Mouse (Mus musculus): ENCODE results near the gene Ppm1l.
A peak's percentile ranks its signal among the peaks of the same experiment; 100 is the strongest.

Gene Ppm1l

DNA sequence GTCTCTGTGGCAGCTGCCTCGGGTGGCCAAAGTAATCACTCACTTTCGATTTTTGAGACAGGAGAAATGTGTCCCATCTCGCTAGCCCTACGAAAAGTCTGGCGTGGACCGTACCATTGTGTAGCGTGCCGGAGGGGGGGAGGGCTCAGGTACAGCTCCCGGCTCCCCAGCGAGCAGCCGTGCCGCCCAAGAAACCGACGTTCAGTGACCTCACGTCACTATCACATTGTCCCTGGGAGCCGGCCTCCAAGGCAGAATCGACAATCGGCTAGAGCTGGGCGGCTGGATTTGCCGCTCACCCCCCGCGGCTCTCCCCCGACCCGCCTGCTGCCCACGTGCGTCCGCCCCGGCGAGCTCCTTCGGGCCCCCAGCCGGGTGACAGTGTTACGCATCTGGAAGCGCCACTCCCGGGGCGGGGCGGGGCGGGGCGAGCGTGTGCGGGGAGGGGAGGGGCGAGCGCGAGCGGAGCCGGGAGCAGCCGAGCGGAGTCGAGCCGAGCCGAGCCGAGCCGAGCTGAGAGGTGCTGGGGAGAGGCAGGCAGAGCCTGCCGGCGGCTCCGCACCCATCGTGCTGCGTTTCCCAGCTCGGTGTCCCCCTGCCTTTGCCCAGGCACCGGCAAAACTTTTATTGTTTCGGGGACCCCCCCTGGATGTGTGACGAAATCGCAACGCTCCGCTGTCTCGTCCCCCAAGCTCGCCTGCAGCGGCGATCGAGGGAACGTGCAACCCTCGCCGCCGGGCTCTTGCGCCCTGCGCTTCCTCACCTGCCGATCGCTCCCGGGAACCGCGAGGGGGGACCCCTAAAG lies at the start of gene Ppm1l:
Gene Ppm1l (plus strand): TSS at position 471 of the 805 bp plus-strand sequence.
- DNase-seq (ENCODE audit: low spot score in 2 of 2) = peak; percentile 76 to 90

DNA sequence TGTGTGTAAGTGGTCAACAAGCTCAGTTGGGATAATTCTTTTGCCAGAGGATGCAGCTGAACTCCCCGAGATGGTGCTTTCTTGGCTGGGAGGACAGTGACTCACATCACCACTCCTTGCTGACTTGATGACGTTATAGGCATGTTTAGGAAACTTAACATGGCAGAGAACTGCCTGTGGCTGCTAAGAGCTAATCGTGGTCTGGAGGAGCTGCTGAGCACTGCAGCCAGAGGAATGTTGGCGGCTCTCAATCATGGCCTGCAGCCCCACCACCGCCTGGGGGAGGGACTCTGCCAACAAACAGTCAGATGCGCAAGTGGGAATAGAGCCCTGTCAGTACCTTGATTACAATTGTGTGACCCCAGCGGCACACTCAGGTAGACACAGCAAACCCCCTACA lies 44.8 kb upstream of the Ppm1l start:
- DNase-seq (ENCODE audit: low spot score in 2 of 2) = no peak

GRCm38 (mm10) chr3:69274018-69274663 lies 42.5 kb upstream of the Ppm1l start:
- no peak for DNase-seq (ENCODE audit: low spot score in 2 of 2)

DNA sequence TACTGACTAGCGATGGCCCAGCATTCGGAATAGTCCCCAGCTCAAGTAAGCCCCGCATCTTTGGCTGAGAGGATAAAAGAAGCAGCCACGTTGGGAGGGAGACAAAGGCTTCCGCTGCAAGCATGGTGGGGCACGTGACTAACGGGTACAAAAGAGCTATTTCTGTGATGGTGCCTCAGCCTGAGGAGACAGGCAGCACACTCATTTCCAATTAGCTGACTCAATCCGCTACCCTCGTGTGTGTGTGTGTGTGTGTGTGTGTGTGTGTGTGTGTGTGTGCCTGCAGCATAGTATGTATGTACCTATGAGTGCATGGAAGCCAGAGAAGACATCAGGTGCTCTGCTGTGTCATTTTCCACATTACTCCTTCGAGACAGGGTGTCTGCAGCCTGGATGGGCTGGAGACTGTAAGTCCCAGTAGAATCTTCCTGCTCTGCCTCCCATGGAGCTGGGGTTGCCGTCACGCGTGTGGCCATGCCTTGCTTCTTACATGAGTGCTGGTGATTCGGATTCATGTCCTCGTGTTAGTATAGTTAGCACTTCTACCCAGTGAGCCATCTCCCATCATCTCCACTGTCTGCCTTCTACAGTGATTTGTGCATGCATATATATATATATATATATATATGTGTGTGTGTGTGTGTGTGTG lies 41.9 kb upstream of the Ppm1l start:
- peak; percentile 28 to 46 for DNase-seq (ENCODE audit: low spot score in 2 of 2)

GRCm38 (mm10) chr3:69278648-69279047 lies 38.0 kb upstream of the Ppm1l start:
- DNase-seq (ENCODE audit: low spot score in 2 of 2) = no peak

DNA sequence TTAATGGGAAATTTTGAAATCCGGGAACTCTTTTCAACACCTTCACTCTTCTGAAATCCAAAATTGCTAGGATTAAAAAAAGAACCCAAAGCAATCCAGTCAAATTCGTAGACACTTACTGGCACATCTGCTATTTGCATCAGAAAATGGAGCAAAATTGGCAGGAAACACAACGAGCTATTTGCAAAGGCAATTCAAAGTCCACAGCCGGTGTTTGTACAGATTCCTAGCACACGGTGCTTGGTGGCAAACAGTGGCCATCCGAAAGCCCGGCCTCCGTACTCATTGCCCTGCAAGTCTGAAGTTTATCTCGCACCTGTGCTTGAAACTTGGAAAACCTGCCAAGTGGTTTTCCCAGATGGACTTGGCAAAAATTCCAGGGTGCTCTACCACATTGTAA lies 34.3 kb upstream of the Ppm1l start:
- DNase-seq (ENCODE audit: low spot score in 2 of 2) = peak; percentile 36 to 38

DNA sequence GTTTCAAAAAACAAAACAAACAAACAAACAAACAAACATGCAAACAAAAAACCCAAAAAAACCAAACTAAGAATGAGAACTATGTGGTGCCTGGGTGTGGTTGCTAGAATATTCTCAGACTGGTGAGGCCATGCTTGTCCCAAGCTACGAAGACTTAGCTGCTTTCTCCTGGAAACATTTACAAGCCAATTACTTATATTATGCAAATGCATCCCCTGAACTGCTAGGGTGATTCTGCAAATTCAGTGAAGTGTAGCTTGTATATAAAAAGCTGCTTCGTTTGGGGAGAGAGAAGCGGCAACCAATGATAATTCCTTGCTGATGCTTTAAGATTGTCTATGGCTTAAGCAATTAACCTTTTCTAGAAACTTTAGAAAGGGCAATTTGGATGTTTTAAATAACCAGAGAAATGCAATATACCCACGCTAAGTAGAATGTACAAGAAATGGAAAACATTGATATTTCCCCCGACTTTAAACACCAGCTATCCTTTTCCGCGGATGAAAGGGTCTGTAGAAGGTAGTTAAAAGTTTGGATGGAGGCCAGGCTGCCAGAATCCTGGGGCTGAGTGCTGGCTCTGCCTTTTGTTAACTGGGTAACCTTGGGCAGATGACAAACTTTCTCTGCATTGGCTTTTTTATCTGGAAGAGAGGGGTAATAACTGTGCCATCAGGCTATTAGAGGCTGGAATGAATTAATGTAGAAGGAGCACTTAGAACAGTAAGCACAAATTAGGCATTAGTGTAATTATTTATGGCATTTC lies 33.4 kb upstream of the Ppm1l start:
- no peak for DNase-seq (ENCODE audit: low spot score in 2 of 2)

DNA sequence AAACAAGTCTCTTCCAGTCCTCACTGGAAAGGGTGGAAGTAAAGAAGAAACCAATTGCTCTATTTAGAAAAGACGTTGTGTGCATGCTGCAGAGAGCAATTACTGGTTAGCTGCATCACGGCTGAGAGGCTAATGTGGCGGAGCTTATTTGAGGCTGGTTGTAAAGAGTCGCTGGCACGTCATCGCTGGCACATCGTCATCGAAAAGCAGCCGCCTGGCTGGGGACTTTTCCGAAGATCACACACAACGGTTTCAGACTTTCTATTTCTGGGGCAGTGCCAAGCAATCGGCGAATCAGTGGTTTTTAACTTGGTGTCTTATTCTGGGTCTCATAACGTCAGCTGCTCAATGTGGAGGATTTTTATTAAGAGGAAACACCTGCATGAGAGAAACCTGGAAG lies 26.8 kb upstream of the Ppm1l start:
- DNase-seq (ENCODE audit: low spot score in 2 of 2) = peak in 1 of 2 experiments; percentile 26

DNA sequence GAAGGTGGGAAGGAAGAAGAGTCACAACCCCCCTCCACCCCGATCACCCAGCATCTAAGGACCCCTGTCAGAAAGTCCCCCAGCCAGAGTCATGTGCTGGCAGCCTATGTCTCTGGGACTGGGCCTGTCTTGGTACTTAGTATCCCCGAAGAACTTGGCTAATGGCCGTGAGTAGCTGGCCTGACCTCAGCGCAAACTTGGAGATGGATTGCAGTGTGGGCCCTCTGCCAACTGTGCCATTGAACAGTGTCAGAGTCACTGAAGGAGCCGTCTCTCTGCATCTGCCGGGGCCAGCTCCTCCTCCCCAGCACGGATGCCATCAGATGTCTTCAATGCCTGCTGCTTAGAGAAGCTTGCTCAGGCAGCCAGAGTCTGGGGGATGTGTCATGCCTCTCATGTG lies 26.4 kb upstream of the Ppm1l start:
- peak in 1 of 2 experiments; percentile 16 for DNase-seq (ENCODE audit: low spot score in 2 of 2)

- DNase-seq (ENCODE audit: low spot score in 2 of 2) = no peak
Measured at GRCm38 (mm10) chr3:69290844-69291243, 25.8 kb upstream of the Ppm1l start.

GRCm38 (mm10) chr3:69292628-69293027 lies 24.0 kb upstream of the Ppm1l start:
- DNase-seq (ENCODE audit: low spot score in 2 of 2) = no peak

DNA sequence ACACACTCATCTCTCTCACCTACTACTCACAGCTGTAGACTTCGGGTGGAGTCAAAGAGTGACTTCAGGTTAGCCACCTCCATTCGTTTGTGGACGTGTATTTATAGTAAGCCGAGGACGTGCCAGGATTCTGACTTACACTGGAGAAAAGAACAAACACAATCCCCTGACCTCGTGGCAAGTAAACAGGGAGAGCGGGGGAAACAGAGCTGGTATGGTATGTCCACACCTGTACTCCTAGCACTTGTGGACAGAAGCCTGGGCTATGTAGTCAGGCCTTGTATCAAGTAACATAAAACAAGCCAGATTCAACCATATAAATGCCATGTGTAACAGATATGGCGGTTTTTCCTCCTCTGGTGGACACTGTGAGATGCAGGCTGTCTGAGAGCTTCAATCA lies 20.4 kb upstream of the Ppm1l start:
- no peak for DNase-seq (ENCODE audit: low spot score in 2 of 2)

GRCm38 (mm10) chr3:69300121-69300520 lies 16.5 kb upstream of the Ppm1l start:
- DNase-seq (ENCODE audit: low spot score in 2 of 2) = no peak

DNA sequence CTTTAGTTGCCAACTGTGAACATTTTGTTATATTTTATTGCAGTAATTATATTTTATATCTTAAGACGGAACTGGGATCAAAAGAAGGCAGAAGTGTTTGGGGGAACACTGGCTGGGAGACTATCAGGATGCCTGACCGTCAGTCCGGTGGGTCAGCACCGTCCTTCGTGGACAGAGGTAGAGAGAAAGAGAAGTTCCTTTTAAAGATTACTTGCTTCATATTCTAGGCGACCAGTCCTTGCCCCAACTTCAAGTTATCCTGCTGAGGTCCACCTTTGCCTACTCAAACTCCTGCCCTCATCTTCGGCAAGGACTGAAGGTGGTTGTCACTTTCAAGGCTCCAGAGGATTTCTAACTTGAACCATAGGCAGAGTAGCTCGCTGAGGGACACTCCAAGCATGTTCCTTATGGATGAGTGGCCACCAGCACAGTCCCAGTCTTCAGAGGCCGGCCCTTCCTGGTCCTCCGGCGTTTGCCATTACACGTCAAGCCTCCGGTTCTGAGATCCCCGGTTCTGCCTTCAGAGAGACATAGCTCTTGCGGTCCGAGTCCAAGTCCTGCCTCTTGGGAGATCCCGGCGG lies 761 bp upstream of the Ppm1l start:
- DNase-seq (ENCODE audit: low spot score in 2 of 2) = no peak

GRCm38 (mm10) chr3:69317251-69318125 lies 827 bp downstream of the Ppm1l start:
- peak in 1 of 2 experiments; percentile 23 for DNase-seq (ENCODE audit: low spot score in 2 of 2)

DNA sequence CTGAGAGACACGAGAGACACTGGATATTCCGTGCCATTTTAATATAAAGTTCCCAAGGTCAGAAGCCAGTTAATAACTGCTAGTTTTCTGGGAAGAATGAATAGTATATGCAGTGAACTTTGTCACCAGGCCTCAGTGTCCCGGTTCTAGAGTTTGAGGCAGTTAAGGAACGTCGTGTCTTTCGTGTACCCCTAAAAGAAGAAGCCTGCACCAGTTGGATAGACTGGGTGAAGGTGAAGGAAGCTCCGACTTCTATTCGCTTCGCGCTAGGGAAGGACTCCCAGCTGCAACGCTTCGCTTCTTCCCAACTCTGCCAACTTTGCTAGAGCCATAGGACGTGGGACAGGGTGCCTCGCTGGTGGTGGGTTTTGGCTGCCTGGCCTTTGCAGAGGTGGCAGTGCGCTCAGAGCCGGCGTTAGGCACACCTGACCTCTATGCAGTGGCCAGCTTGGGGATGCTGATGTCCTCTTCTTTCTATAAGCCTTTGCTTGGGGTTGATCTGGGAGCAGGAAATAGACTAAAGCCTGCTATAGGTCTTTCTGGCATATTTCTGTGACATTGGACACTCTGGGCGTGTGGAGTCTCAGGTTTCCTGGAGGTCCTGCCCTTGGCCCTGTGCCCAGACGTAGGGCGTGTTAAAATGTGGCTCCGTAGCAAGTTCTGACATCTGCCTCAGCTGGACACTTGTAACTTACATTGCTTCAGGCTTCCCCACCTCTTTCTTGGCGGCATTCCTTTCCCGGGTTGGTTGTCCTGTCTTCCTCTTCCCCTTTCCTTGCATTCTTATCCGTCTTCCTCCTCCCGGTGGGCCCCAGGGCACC lies 1.7 kb downstream of the Ppm1l start:
- DNase-seq (ENCODE audit: low spot score in 2 of 2) = no peak

DNA sequence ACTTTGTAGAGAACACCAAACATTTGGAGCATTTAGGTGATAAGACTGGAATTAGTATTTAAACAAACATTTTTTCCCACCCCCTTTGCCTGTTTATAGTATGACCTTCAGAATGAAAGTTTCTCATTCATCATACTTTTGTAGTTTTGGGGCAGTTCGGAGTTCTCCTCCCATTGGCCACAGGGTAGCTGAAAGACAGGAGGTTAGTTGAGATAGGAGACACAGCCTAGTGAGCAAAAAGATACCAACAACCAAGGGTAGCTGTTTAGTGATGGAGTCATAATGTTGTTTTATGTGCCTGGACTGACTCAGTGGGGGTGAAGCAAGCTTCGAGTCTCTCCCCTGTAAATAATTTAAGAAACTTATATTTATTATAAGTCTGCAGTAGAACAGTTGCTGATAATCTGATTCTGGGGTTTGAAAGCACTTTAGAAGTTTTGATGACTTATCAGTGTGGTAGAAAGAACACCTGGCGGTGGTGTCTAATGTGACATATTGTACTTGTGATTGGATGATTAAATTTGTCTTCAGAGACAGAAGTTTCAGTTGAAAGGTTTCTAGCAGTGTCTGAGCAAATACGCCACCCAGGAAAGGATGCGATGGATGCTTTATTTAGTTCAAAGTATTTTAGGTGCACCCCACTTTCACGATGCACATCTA lies 2.5 kb downstream of the Ppm1l start:
- no peak for DNase-seq (ENCODE audit: low spot score in 2 of 2)

DNA sequence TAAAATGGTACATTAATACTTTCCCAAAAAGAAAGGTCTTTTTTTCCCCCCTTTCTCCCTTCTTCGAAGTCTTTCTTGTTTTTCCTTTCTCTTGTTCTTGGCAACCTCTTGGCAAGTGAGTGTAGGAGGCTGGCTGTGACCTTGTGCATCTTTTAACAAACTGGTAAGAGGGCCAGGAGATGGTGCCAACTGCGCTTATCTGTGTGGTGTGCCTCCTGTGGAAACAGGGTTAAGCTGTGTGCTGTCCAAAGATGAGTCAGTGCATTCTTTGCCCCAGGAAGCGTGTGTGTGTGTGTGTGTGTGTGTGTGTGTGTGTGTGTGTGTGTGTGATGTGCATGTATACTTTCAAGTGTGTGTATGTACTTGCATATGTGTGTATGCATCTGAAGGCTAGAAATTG lies 7.3 kb downstream of the Ppm1l start:
- DNase-seq (ENCODE audit: low spot score in 2 of 2) = no peak

DNA sequence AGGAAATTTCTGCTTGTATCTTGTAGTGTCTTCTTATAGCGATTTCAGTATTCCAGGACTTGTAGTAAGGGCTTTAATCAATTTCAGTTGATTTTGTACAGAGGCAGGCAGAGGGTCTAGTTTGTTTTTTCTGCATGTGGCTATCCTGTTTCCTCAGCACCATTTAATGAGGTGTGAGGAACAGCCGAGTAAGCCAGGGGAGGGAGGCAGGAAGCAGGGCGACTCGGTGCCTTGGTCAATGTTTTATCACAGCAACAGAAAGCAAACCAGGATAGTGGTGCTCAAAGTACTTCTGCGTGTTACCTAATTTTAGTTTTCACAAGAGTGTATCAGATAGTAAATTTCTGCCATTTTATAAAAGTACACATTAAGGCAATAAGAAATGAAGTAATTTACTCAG lies 13.2 kb downstream of the Ppm1l start:
- DNase-seq (ENCODE audit: low spot score in 2 of 2) = no peak

Measured in left cerebral cortex, adult 9 months (tissue).